Mouse (Mus musculus): ENCODE results near the gene Timm8b. TPM values are rescaled to one million over a fixed set of nuclear protein-coding genes. Genes with fewer than 3 reads are reported as not detected.

Timm8b gene
- total and polyA plus RNA-seq, 2 experiments from 2014 or later = 115 to 445 TPM

GRCm38 (mm10) chr9:50646826-50647370 lies 43.2 kb downstream of the Timm8b start:
- Histone ChIP-seq H3K36me3 (replicated peaks; ENCODE audit: control insufficient read depth, insufficient read depth, low read length) (peaks cover 91% of the 10 kb centered on the region), H3K27me3 (ENCODE audit: control insufficient read depth, insufficient read depth, low read length) (no peaks in the 10 kb centered on the region), H3K27ac (ENCODE audit: low read depth) (no peak overlapping the region), H3K9ac (replicated peaks; ENCODE audit: low read depth, low read length) (no peak overlapping the region), H3K4me3 (ENCODE audit: low read depth, low read length) (no peak overlapping the region), H3K4me1 (ENCODE audit: control insufficient read depth, insufficient read depth) (no peaks in the 10 kb centered on the region), H3K9me3 (replicated peaks; ENCODE audit: control insufficient read depth, low read length) (no peaks in the 10 kb centered on the region), H3K4me2 (ENCODE audit: low read depth, low read length) (no peak overlapping the region)
- ATAC-seq (ENCODE audit: insufficient read depth, low read depth) (no peak), DNase-seq (ENCODE audit: low spot score) (no peak)
- 82% methylated on average over 10 of the region's 10 CpGs for WGBS
- TF ChIP-seq EP300 (IDR thresholded peaks at IDR 0.05; ENCODE audit: low read depth) (no peak), CTCF (IDR thresholded peaks at IDR 0.05; ENCODE audit: low read depth) (no peak)

GRCm38 (mm10) chr9:50650503-50650902 lies 46.8 kb downstream of the Timm8b start:
- DNase-seq (ENCODE audit: low spot score) = no peak
- Histone ChIP-seq H3K36me3 (replicated peaks; ENCODE audit: control insufficient read depth, insufficient read depth, low read length) (peaks cover 78% of the 10 kb centered on the region), H3K4me3 (ENCODE audit: low read depth, low read length) (no peak overlapping the region), H3K4me2 (ENCODE audit: low read depth, low read length) (no peak overlapping the region), H3K9ac (replicated peaks; ENCODE audit: low read depth, low read length) (no peak overlapping the region), H3K27ac (ENCODE audit: low read depth) (no peak overlapping the region), H3K27me3 (ENCODE audit: control insufficient read depth, insufficient read depth, low read length) (no peaks in the 10 kb centered on the region), H3K4me1 (ENCODE audit: control insufficient read depth, insufficient read depth) (no peaks in the 10 kb centered on the region), H3K9me3 (replicated peaks; ENCODE audit: control insufficient read depth, low read length) (no peaks in the 10 kb centered on the region)
- ATAC-seq (ENCODE audit: insufficient read depth, low read depth) = no peak
- WGBS = 96% methylated on average over 10 of the region's 10 CpGs
- TF ChIP-seq EP300 (IDR thresholded peaks at IDR 0.05; ENCODE audit: low read depth) (no peak), CTCF (IDR thresholded peaks at IDR 0.05; ENCODE audit: low read depth) (no peak)

Other genes with a start within 250 kb of the Timm8b start
- 3.7 and 7.0 TPM in 2 replicates for gene Plet1, start 109.4 kb upstream of the Timm8b start, total RNA-seq (2014; rRNA removed; ENCODE audit: low replicate concordance)
- 1.2 and 1.3 TPM in 2 replicates for gene Plet1, start 109.4 kb upstream of the Timm8b start, polyA plus RNA-seq (2015; fragmentation: Nextera tagmentation; extraction: Ambion mirVana)
- 29.7 and 147 TPM in 2 replicates for gene Pts, start 75.2 kb upstream of the Timm8b start, total RNA-seq (2014; rRNA removed; ENCODE audit: low replicate concordance)
- gene Pts, start 75.2 kb upstream of the Timm8b start, polyA plus RNA-seq (2015; fragmentation: Nextera tagmentation; extraction: Ambion mirVana) = 93.1 and 97.8 TPM in 2 replicates
- gene Il18, start 49.1 kb upstream of the Timm8b start, total RNA-seq (2014; rRNA removed; ENCODE audit: low replicate concordance) = 0.46 and 2.4 TPM in 2 replicates
- 2.9 and 4.7 TPM in 2 replicates for gene Il18, start 49.1 kb upstream of the Timm8b start, polyA plus RNA-seq (2015; fragmentation: Nextera tagmentation; extraction: Ambion mirVana)
- not detected in 2 replicates for gene Bco2, start 48.7 kb upstream of the Timm8b start, total RNA-seq (2014; rRNA removed; ENCODE audit: low replicate concordance)
- 0.07 TPM in 1 of 2 replicates, not detected in the other for gene Bco2, start 48.7 kb upstream of the Timm8b start, polyA plus RNA-seq (2015; fragmentation: Nextera tagmentation; extraction: Ambion mirVana)
- not detected in 2 replicates for gene Tex12, start 42.6 kb upstream of the Timm8b start, total RNA-seq (2014; rRNA removed; ENCODE audit: low replicate concordance)
- not detected in 2 replicates for gene Tex12, start 42.6 kb upstream of the Timm8b start, polyA plus RNA-seq (2015; fragmentation: Nextera tagmentation; extraction: Ambion mirVana)
- 980 and 992 TPM in 2 replicates for gene Sdhd, start 98 bp upstream of the Timm8b start, total RNA-seq (2014; rRNA removed; ENCODE audit: low replicate concordance)
- gene Sdhd, start 98 bp upstream of the Timm8b start, polyA plus RNA-seq (2015; fragmentation: Nextera tagmentation; extraction: Ambion mirVana) = 1,236 and 1,240 TPM in 2 replicates
- gene Pih1d2, start 13.4 kb downstream of the Timm8b start, total RNA-seq (2014; rRNA removed; ENCODE audit: low replicate concordance) = 0.27 TPM in 1 of 2 replicates, not detected in the other
- 1.2 and 1.5 TPM in 2 replicates for gene Pih1d2, start 13.4 kb downstream of the Timm8b start, polyA plus RNA-seq (2015; fragmentation: Nextera tagmentation; extraction: Ambion mirVana)
- gene Nkapd1, start 13.6 kb downstream of the Timm8b start, total RNA-seq (2014; rRNA removed; ENCODE audit: low replicate concordance) = 10.0 and 14.5 TPM in 2 replicates
- 13.4 and 14.3 TPM in 2 replicates for gene Nkapd1, start 13.6 kb downstream of the Timm8b start, polyA plus RNA-seq (2015; fragmentation: Nextera tagmentation; extraction: Ambion mirVana)
- 155 and 215 TPM in 2 replicates for gene Dlat, start 55.9 kb downstream of the Timm8b start, total RNA-seq (2014; rRNA removed; ENCODE audit: low replicate concordance)
- 203 and 204 TPM in 2 replicates for gene Dlat, start 55.9 kb downstream of the Timm8b start, polyA plus RNA-seq (2015; fragmentation: Nextera tagmentation; extraction: Ambion mirVana)
- gene Dixdc1, start 135.6 kb downstream of the Timm8b start, total RNA-seq (2014; rRNA removed; ENCODE audit: low replicate concordance) = 7.7 and 19.8 TPM in 2 replicates
- 6.9 and 7.1 TPM in 2 replicates for gene Dixdc1, start 135.6 kb downstream of the Timm8b start, polyA plus RNA-seq (2015; fragmentation: Nextera tagmentation; extraction: Ambion mirVana)
- gene 2310030G06Rik, start 142.6 kb downstream of the Timm8b start, total RNA-seq (2014; rRNA removed; ENCODE audit: low replicate concordance) = 3.6 and 4.8 TPM in 2 replicates
- 10.6 and 11.0 TPM in 2 replicates for gene 2310030G06Rik, start 142.6 kb downstream of the Timm8b start, polyA plus RNA-seq (2015; fragmentation: Nextera tagmentation; extraction: Ambion mirVana)
- gene Cryab, start 147.4 kb downstream of the Timm8b start, total RNA-seq (2014; rRNA removed; ENCODE audit: low replicate concordance) = 758 and 766 TPM in 2 replicates
- 1,736 and 1,781 TPM in 2 replicates for gene Cryab, start 147.4 kb downstream of the Timm8b start, polyA plus RNA-seq (2015; fragmentation: Nextera tagmentation; extraction: Ambion mirVana)
- 241 and 266 TPM in 2 replicates for gene Hspb2, start 148.4 kb downstream of the Timm8b start, total RNA-seq (2014; rRNA removed; ENCODE audit: low replicate concordance)
- 309 and 313 TPM in 2 replicates for gene Hspb2, start 148.4 kb downstream of the Timm8b start, polyA plus RNA-seq (2015; fragmentation: Nextera tagmentation; extraction: Ambion mirVana)
- 7.4 and 10.0 TPM in 2 replicates for gene Fdxacb1, start 164.3 kb downstream of the Timm8b start, total RNA-seq (2014; rRNA removed; ENCODE audit: low replicate concordance)
- 7.9 and 8.1 TPM in 2 replicates for gene Fdxacb1, start 164.3 kb downstream of the Timm8b start, polyA plus RNA-seq (2015; fragmentation: Nextera tagmentation; extraction: Ambion mirVana)
- gene Alg9, start 171.1 kb downstream of the Timm8b start, total RNA-seq (2014; rRNA removed; ENCODE audit: low replicate concordance) = 23.9 and 24.2 TPM in 2 replicates
- gene Alg9, start 171.1 kb downstream of the Timm8b start, polyA plus RNA-seq (2015; fragmentation: Nextera tagmentation; extraction: Ambion mirVana) = 11.4 and 11.9 TPM in 2 replicates
- 8.0 and 39.5 TPM in 2 replicates for gene 1110032A03Rik, start 171.6 kb downstream of the Timm8b start, total RNA-seq (2014; rRNA removed; ENCODE audit: low replicate concordance)
- 32.6 and 36.8 TPM in 2 replicates for gene 1110032A03Rik, start 171.6 kb downstream of the Timm8b start, polyA plus RNA-seq (2015; fragmentation: Nextera tagmentation; extraction: Ambion mirVana)
- gene Ppp2r1b, start 241.4 kb downstream of the Timm8b start, total RNA-seq (2014; rRNA removed; ENCODE audit: low replicate concordance) = 7.5 and 15.3 TPM in 2 replicates
- gene Ppp2r1b, start 241.4 kb downstream of the Timm8b start, polyA plus RNA-seq (2015; fragmentation: Nextera tagmentation; extraction: Ambion mirVana) = 15.3 and 17.8 TPM in 2 replicates